Mouse (Mus musculus) liver, postnatal 0 days (tissue): Measurements from ENCODE around the gene Slc39a2. TPM values are rescaled to one million over a fixed set of nuclear protein-coding genes. Genes with fewer than 3 reads are reported as not detected.

Experiments used
- ATAC-seq: fragments of 200-750 bp; cut with Nextera tagmentation; 2 replicates; pipeline ENCODE4 v1.8.0; 2017; ENCODE audit warnings: mild to moderate bottlenecking, moderate library complexity
- DNase-seq: peaks from one replicate; pipeline ENCODE4 v3.0.0-alpha.2; 2016
- H3K27ac ChIP-seq: fragments of 300-500 bp; sonication (generic); 2 replicates; pipeline ENCODE4 v1.5.1; 2014; ENCODE audit warnings: antibody characterized with exemption, moderate library complexity, mild to moderate bottlenecking, low read depth
- H3K27me3 ChIP-seq: fragments of 300-500 bp; sonication (generic); 2 replicates; pipeline ENCODE4 v1.6.1; 2014; ENCODE audit warnings: low read length, control low read depth, mixed read lengths; ENCODE audit not compliant: insufficient read depth
- H3K36me3 ChIP-seq: fragments of 300-500 bp; sonication (generic); replicated peaks from 2 replicates; pipeline ENCODE4 v1.6.1; 2014; ENCODE audit warnings: mild to moderate bottlenecking, control low read depth, low read length, moderate library complexity, mixed read lengths; ENCODE audit not compliant: insufficient read depth
- H3K4me1 ChIP-seq: fragments of 300-500 bp; sonication (generic); 2 replicates; pipeline ENCODE4 v1.6.1; 2014; ENCODE audit warnings: antibody characterized with exemption, mild to moderate bottlenecking, control low read depth; ENCODE audit not compliant: insufficient read depth
- H3K4me2 ChIP-seq: fragments of 300-500 bp; sonication (generic); 2 replicates; pipeline ENCODE4 v1.6.1; 2014; ENCODE audit warnings: low read depth, mild to moderate bottlenecking, low read length, moderate library complexity, mixed read lengths
- H3K4me3 ChIP-seq: fragments of 300-500 bp; sonication (generic); 2 replicates; pipeline ENCODE4 v1.5.1; 2014; ENCODE audit warnings: low read depth, low read length
- H3K9ac ChIP-seq: fragments of 300-500 bp; sonication (generic); replicated peaks from 2 replicates; pipeline ENCODE4 v1.6.1; 2014; ENCODE audit warnings: mild to moderate bottlenecking, moderate library complexity
- H3K9me3 ChIP-seq: fragments of 300-500 bp; sonication (generic); 2 replicates; pipeline ENCODE4 v1.6.1; 2016; ENCODE audit warnings: mild to moderate bottlenecking, control low read depth, low read length, mixed read lengths
- CTCF ChIP-seq: sonication (generic); IDR thresholded peaks from 2 replicates; pipeline ENCODE4 v1.5.1; 2016; ENCODE audit warnings: antibody characterized with exemption, low read depth
- EP300 ChIP-seq: IDR thresholded peaks from 2 replicates; pipeline ENCODE4 v1.6.1; 2016; ENCODE audit warnings: antibody characterized with exemption, low read depth, mild to moderate bottlenecking
- WGBS: fragments of 180-500 bp; shearing (Covaris S2); extraction: QIAGEN DNeasy Blood & Tissue Kit; methylation state at CpG from one replicate; pipeline ENCODE4 v1.1.7; 2014; ENCODE audit not compliant: insufficient replicate concordance; 5-methylcytosine and 5-hydroxymethylcytosine counted together
- polyA plus RNA-seq: library from polyadenylated mRNA; unstranded; fragments of >200 nt; fragmentation: Nextera tagmentation; extraction: Ambion mirVana; gene quantifications from 2 replicates; pipeline ENCODE4 v1.2.1, GENCODE M21; 2015

The Slc39a2 gene
- polyA plus RNA-seq, 1 experiment from 2014 or later, result 0.07 TPM

- no peaks in the 10 kb centered on the region for H3K36me3 ChIP-seq
- H3K9ac ChIP-seq, result no peak overlapping the region
- no peak overlapping the region for H3K4me2 ChIP-seq
- 40% methylated on average over 10 of the region's 10 CpGs for WGBS
- H3K4me3 ChIP-seq, result no peak overlapping the region
- peaks cover 14% of the 10 kb centered on the region for H3K4me1 ChIP-seq
- no peaks in the 10 kb centered on the region for H3K27me3 ChIP-seq
- no peaks in the 10 kb centered on the region for H3K9me3 ChIP-seq
- DNase-seq (no peak), ATAC-seq (no peak)
- peak overlapping the region; percentile 77 for H3K27ac ChIP-seq
- TF ChIP-seq CTCF, result no peak
- no peak for TF ChIP-seq EP300
Observed at GRCm38 (mm10) chr14:51932092-51933020, 39.7 kb downstream of the Slc39a2 start.

- DNase-seq, result no peak
- no peak for ATAC-seq
- 88% methylated on average over 9 of the region's 9 CpGs for WGBS
- H3K27ac ChIP-seq, result no peak overlapping the region
- H3K27me3 ChIP-seq, result no peaks in the 10 kb centered on the region
- H3K9me3 ChIP-seq, result no peaks in the 10 kb centered on the region; the same call in 1 of the 2 replicates
- H3K4me2 ChIP-seq, result no peak overlapping the region
- peaks cover 7% of the 10 kb centered on the region for H3K4me1 ChIP-seq
- no peak for TF ChIP-seq CTCF
- TF ChIP-seq EP300, result no peak
- no peak overlapping the region for H3K9ac ChIP-seq
- H3K36me3 ChIP-seq, result no peaks in the 10 kb centered on the region
- H3K4me3 ChIP-seq, result no peak overlapping the region
Observed at GRCm38 (mm10) chr14:51939005-51939404, 46.3 kb downstream of the Slc39a2 start.

- Histone ChIP-seq H3K9ac (peak overlapping the region; percentile 31; the same call in 1 of the 2 replicates), H3K36me3 (no peaks in the 10 kb centered on the region), H3K27ac (peak overlapping the region; percentile 87), H3K4me1 (peaks cover 7% of the 10 kb centered on the region), H3K4me3 (no peak overlapping the region), H3K9me3 (no peaks in the 10 kb centered on the region; the same call in 1 of the 2 replicates), H3K27me3 (no peaks in the 10 kb centered on the region), H3K4me2 (peak overlapping the region; percentile 51)
- DNase-seq (peak; percentile 47), ATAC-seq (peak; percentile 81)
- no peak for TF ChIP-seq EP300
- TF ChIP-seq CTCF, result no peak
- 35% methylated on average over 8 of the region's 8 CpGs for WGBS
Observed at GRCm38 (mm10) chr14:51940944-51941560, 48.4 kb downstream of the Slc39a2 start.

- peak; percentile 22 for DNase-seq
- Histone ChIP-seq H3K27me3 (no peaks in the 10 kb centered on the region), H3K27ac (peak overlapping the region; percentile 87), H3K4me3 (no peak overlapping the region), H3K9me3 (no peaks in the 10 kb centered on the region; the same call in 1 of the 2 replicates), H3K4me1 (peaks cover 7% of the 10 kb centered on the region), H3K9ac (peak overlapping the region; percentile 31; the same call in 1 of the 2 replicates), H3K36me3 (no peaks in the 10 kb centered on the region), H3K4me2 (peak overlapping the region; percentile 51; the same call in 1 of the 2 replicates)
- TF ChIP-seq EP300, result peak; percentile 28; the same call in 1 of the 2 replicates
- TF ChIP-seq CTCF, result no peak
- 51% methylated on average over 9 of the region's 9 CpGs for WGBS
- ATAC-seq, result peak; percentile 83
Observed at GRCm38 (mm10) chr14:51941577-51941976, 48.9 kb downstream of the Slc39a2 start.

GRCm38 (mm10) chr14:51942236-51942635 is 49.5 kb downstream of the Slc39a2 start:
- H3K36me3 ChIP-seq, result no peaks in the 10 kb centered on the region
- TF ChIP-seq EP300 (no peak), CTCF (no peak)
- H3K27me3 ChIP-seq, result no peaks in the 10 kb centered on the region
- H3K4me2 ChIP-seq, result peak overlapping the region; percentile 47; the same call in 1 of the 2 replicates
- H3K4me1 ChIP-seq, result peaks cover 7% of the 10 kb centered on the region
- H3K27ac ChIP-seq, result peak overlapping the region; percentile 87
- ATAC-seq (no peak), DNase-seq (no peak)
- 37% methylated on average over 7 of the region's 7 CpGs for WGBS
- no peaks in the 10 kb centered on the region; the same call in 1 of the 2 replicates for H3K9me3 ChIP-seq
- no peak overlapping the region for H3K4me3 ChIP-seq
- no peak overlapping the region for H3K9ac ChIP-seq

GRCm38 (mm10) chr14:51943336-51943735 is 50.6 kb downstream of the Slc39a2 start:
- no peak for ATAC-seq

More at GRCm38 (mm10) chr14:51943336-51943735, 50.6 kb downstream of the Slc39a2 start:
- Histone ChIP-seq H3K4me1 (peaks cover 7% of the 10 kb centered on the region), H3K27me3 (no peaks in the 10 kb centered on the region), H3K9ac (no peak overlapping the region), H3K27ac (no peak overlapping the region), H3K9me3 (no peaks in the 10 kb centered on the region; the same call in 1 of the 2 replicates), H3K36me3 (no peaks in the 10 kb centered on the region), H3K4me2 (no peak overlapping the region), H3K4me3 (no peak overlapping the region)
- no peak for TF ChIP-seq EP300
- TF ChIP-seq CTCF, result no peak
- 75% methylated on average over 6 of the region's 6 CpGs for WGBS
- DNase-seq, result no peak

Other genes with a start within 250 kb of the Slc39a2 start
- gene Gm17079, start 197.4 kb upstream of the Slc39a2 start, polyA plus RNA-seq, result not detected in 2 replicates
- gene Gm5800, start 175.7 kb upstream of the Slc39a2 start, polyA plus RNA-seq, result not detected in 2 replicates
- not detected in 2 replicates for gene Ang4, start 119.3 kb upstream of the Slc39a2 start, polyA plus RNA-seq
- not detected in 2 replicates for gene AY358078, start 92.8 kb upstream of the Slc39a2 start, polyA plus RNA-seq
- 2.7 and 3.0 TPM in 2 replicates for gene Ear6, start 39.2 kb upstream of the Slc39a2 start, polyA plus RNA-seq
- gene Mettl17, start 8.0 kb upstream of the Slc39a2 start, polyA plus RNA-seq, result 9.4 and 10.8 TPM in 2 replicates
- 346 and 352 TPM in 2 replicates for gene Ndrg2, start 21.3 kb downstream of the Slc39a2 start, polyA plus RNA-seq
- not detected in 2 replicates for gene Tppp2, start 25.5 kb downstream of the Slc39a2 start, polyA plus RNA-seq
- gene Rnase13, start 29.9 kb downstream of the Slc39a2 start, polyA plus RNA-seq, result not detected in 2 replicates
- 5.8 and 7.2 TPM in 2 replicates for gene Arhgef40, start 91.8 kb downstream of the Slc39a2 start, polyA plus RNA-seq
- 0.23 and 0.31 TPM in 2 replicates for gene Tmem253, start 122.8 kb downstream of the Slc39a2 start, polyA plus RNA-seq
- gene Zfp219, start 127.8 kb downstream of the Slc39a2 start, polyA plus RNA-seq, result 8.8 and 9.0 TPM in 2 replicates
- gene Olfr221, start 149.6 kb downstream of the Slc39a2 start, polyA plus RNA-seq, result not detected in 2 replicates
- 124 and 129 TPM in 2 replicates for gene Hnrnpc, start 211.1 kb downstream of the Slc39a2 start, polyA plus RNA-seq
- 23.9 and 30.7 TPM in 2 replicates for gene Rpgrip1, start 217.8 kb downstream of the Slc39a2 start, polyA plus RNA-seq